Mouse (Mus musculus): ENCODE data around the gene Tspan9. TPM values are rescaled to one million over a fixed set of nuclear protein-coding genes. Genes with fewer than 3 reads are reported as not detected.

Gene Tspan9
- polyA plus RNA-seq, 1 experiment from 2014 or later, result 77.3 TPM

DNA sequence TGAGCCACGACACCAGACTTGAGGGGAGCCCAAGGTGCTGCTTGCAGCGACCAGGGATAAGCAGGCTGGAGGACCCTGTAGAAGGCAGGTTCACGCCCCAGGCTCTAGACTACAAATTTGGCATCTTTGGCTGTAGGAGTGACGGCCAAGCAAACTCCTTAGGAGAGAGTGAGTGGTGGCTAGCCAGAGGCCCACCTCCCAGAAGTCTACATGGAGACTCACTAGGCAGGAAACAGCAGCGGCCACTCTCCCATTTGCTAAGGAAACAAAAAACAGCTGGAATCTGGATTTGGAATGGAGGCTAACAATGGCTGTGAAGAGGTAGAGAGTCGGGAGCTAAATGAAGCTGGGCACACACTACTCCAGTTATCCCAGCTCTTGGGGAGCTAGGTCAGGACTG is 104.8 kb downstream of the Tspan9 start:
- ATAC-seq (ENCODE audit: low FRiP score, low TSS enrichment) (no peak), DNase-seq (ENCODE audit: low spot score) (no peak)
- no peak for TF ChIP-seq CTCF (IDR thresholded peaks at IDR 0.05; ENCODE audit: low read depth)
- TF ChIP-seq EP300 (optimal IDR thresholded peaks at IDR 0.05), result no peak
- no peak overlapping the region for H3K27ac ChIP-seq (replicated peaks)
- no peak overlapping the region for H3K4me2 ChIP-seq (replicated peaks; ENCODE audit: low read depth)
- H3K4me1 ChIP-seq (replicated peaks; ENCODE audit: control insufficient read depth, insufficient read depth), result peaks cover 9% of the 10 kb centered on the region
- no peaks in the 10 kb centered on the region for H3K9me3 ChIP-seq (ENCODE audit: control insufficient read depth, low read length)
- H3K27me3 ChIP-seq (ENCODE audit: control insufficient read depth, insufficient read depth, low read length), result no peaks in the 10 kb centered on the region
- WGBS, result 61% methylated on average over 6 of the region's 6 CpGs
- no peaks in the 10 kb centered on the region for H3K36me3 ChIP-seq (ENCODE audit: control insufficient read depth, insufficient read depth, low read length)
- no peak overlapping the region for H3K9ac ChIP-seq (ENCODE audit: low read length)
- H3K4me3 ChIP-seq (ENCODE audit: low read depth, low read length), result no peak overlapping the region

DNA sequence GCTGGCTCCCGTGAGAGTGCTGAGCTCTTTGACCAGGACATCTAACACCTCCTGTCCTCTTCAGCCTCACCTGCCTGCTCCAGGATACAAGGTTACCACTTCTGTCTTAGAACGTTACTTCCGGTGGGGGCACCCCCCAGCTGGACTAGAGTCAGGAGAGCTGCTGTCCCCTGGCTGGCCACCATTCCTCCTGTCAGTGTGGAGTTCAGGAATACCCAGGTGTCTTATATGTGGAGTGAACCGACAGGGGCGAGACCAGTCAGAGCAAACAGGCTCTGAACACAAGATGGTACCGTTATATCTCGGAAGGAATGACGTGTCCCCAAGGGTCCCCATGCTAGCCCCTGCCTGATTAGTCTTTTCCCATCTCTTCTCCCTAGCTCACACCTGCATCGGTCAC is 106.8 kb downstream of the Tspan9 start:
- 83% methylated on average over 9 of the region's 9 CpGs for WGBS
- no peak overlapping the region for H3K9ac ChIP-seq (ENCODE audit: low read length)
- TF ChIP-seq EP300 (optimal IDR thresholded peaks at IDR 0.05), result no peak
- TF ChIP-seq CTCF (IDR thresholded peaks at IDR 0.05; ENCODE audit: low read depth), result no peak
- no peak for DNase-seq (ENCODE audit: low spot score)
- H3K9me3 ChIP-seq (ENCODE audit: control insufficient read depth, low read length), result no peaks in the 10 kb centered on the region
- H3K36me3 ChIP-seq (ENCODE audit: control insufficient read depth, insufficient read depth, low read length), result no peaks in the 10 kb centered on the region
- no peak overlapping the region for H3K4me3 ChIP-seq (ENCODE audit: low read depth, low read length)
- no peak overlapping the region for H3K27ac ChIP-seq (replicated peaks)
- no peak overlapping the region for H3K4me2 ChIP-seq (replicated peaks; ENCODE audit: low read depth)
- H3K4me1 ChIP-seq (replicated peaks; ENCODE audit: control insufficient read depth, insufficient read depth), result peaks cover 5% of the 10 kb centered on the region; the same call in 1 of the 2 replicates
- no peaks in the 10 kb centered on the region for H3K27me3 ChIP-seq (ENCODE audit: control insufficient read depth, insufficient read depth, low read length)
- ATAC-seq (ENCODE audit: low FRiP score, low TSS enrichment), result no peak

DNA sequence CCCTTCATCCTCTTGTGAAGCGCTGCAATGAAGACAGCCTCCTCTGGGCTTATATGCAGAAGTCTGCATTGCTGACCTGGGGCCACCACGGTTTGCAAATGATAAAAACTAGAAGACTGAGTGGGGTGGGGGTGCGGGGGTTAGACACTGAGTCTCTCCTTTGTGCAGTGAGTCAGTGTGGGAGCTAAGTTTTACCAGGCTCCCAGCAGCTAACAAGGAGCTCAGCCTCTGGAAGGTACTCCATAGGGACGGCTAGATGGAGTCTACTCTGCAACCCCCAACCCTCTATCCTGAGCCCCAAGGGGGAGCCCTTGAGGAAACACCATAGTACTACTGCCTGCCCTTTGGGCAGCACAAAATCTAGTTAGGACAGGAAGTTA is 107.5 kb downstream of the Tspan9 start:
- Histone ChIP-seq H3K36me3 (ENCODE audit: control insufficient read depth, insufficient read depth, low read length) (no peaks in the 10 kb centered on the region), H3K9me3 (ENCODE audit: control insufficient read depth, low read length) (no peaks in the 10 kb centered on the region), H3K4me2 (replicated peaks; ENCODE audit: low read depth) (peak overlapping the region; percentile 82), H3K4me1 (replicated peaks; ENCODE audit: control insufficient read depth, insufficient read depth) (peaks cover 5% of the 10 kb centered on the region; the same call in 1 of the 2 replicates), H3K27ac (replicated peaks) (peak overlapping the region; percentile 40; the same call in 1 of the 2 replicates), H3K9ac (ENCODE audit: low read length) (no peak overlapping the region; the same call in 1 of the 2 replicates), H3K27me3 (ENCODE audit: control insufficient read depth, insufficient read depth, low read length) (no peaks in the 10 kb centered on the region), H3K4me3 (ENCODE audit: low read depth, low read length) (peak overlapping the region; percentile 53)
- TF ChIP-seq EP300 (optimal IDR thresholded peaks at IDR 0.05) (no peak), CTCF (IDR thresholded peaks at IDR 0.05; ENCODE audit: low read depth) (peak; percentile 52)
- WGBS, result 13% methylated on average over 4 of the region's 4 CpGs
- no peak for ATAC-seq (ENCODE audit: low FRiP score, low TSS enrichment)
- DNase-seq (ENCODE audit: low spot score), result no peak

DNA sequence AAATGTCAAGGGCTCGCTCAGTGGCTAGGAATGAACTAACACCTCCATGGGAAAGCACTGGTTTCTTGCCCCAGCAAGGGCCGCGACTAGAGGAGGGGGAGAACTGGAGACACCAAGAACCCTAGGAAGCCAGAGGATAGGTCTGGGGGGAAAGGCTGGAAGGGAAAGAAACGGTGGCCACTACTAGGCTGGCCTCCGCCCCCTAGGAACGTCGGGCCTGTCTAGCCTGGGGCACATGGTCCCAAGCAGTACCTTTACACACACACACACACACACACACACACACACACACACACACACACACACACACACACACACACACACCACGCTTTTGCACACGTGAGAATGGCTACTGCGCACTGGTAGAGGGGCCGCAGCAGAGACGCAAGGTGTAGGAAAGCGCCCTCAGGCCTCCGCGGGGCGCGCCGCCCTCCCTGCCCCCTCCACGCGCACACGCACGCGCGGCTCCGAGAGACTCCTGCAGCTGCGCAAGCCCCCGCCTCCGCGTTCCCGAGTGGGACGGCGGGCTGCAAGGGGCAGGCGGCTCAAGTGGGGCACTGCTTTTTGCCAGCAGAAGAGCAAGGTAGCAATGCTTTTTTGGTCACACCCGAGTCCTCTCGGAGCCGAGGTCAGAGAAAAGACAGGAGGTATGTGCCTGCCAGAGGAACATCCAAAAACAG is 108.0 kb downstream of the Tspan9 start:
- Histone ChIP-seq H3K4me2 (replicated peaks; ENCODE audit: low read depth) (peak overlapping the region; percentile 82), H3K27ac (replicated peaks) (peak overlapping the region; percentile 80), H3K27me3 (ENCODE audit: control insufficient read depth, insufficient read depth, low read length) (no peaks in the 10 kb centered on the region), H3K36me3 (ENCODE audit: control insufficient read depth, insufficient read depth, low read length) (no peaks in the 10 kb centered on the region), H3K4me3 (ENCODE audit: low read depth, low read length) (peak overlapping the region; percentile 53), H3K4me1 (replicated peaks; ENCODE audit: control insufficient read depth, insufficient read depth) (peaks cover 5% of the 10 kb centered on the region; the same call in 1 of the 2 replicates), H3K9ac (ENCODE audit: low read length) (peak overlapping the region; percentile 45; the same call in 1 of the 2 replicates), H3K9me3 (ENCODE audit: control insufficient read depth, low read length) (no peaks in the 10 kb centered on the region)
- TF ChIP-seq CTCF (IDR thresholded peaks at IDR 0.05; ENCODE audit: low read depth) (no peak), EP300 (optimal IDR thresholded peaks at IDR 0.05) (no peak)
- WGBS, result under 1% methylated on average over 29 of the region's 36 CpGs
- DNase-seq (ENCODE audit: low spot score), result peak; percentile 37
- ATAC-seq (ENCODE audit: low FRiP score, low TSS enrichment), result 0 out of 2 replicates have a peak, but pooled peaks have one; percentile 25

DNA sequence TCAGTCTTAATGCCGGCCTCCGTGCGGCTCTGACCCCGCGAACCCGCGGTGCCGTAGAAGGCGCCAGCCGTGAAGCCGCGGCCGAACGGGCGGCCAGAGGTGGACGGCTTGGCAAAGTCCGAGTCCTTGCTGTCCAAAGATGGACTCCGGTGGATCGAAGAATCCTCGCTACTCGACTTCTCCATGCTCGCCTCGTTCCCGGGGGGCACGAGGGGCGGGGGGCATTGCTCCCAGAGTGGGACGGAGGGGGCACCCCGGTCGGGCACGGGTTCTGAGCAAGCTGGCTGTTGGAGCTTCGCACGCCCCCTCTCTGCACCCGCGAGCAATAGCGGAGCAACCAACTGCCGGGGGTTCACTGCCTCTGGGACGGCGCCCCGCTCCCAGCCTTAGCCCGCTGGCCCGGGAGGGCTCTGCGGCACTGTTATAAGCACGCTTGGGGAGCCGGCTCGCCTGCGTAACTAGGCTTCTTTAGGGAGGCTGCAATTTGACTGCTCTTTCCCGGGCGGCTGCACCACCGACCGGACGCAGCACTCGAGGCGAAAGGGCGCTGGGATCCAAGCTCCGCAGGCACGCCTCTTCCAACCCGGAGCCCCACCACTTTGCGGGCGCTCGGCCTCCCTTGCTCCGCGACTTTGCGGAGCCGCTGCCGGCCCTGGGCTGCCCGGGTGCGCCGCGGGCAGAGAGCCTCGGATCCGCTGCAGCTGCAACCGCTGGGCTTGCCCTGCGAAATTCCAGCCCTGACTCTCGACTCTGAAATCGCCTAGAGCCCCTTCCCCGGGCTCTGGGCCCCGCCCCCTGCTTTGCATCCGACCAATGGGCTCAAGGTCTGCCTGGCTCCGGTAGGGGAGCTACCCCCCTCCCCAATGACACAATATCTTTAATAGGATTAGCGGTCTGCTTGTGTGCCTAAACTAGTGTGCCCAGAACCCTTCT is 108.8 kb downstream of the Tspan9 start:
- no peak for TF ChIP-seq EP300 (optimal IDR thresholded peaks at IDR 0.05)
- peak; percentile 55 for TF ChIP-seq CTCF (IDR thresholded peaks at IDR 0.05; ENCODE audit: low read depth)
- 7% methylated on average over 78 of the region's 80 CpGs for WGBS
- H3K9me3 ChIP-seq (ENCODE audit: control insufficient read depth, low read length), result no peaks in the 10 kb centered on the region
- H3K4me3 ChIP-seq (ENCODE audit: low read depth, low read length), result peak overlapping the region; percentile 53
- H3K36me3 ChIP-seq (ENCODE audit: control insufficient read depth, insufficient read depth, low read length), result no peaks in the 10 kb centered on the region
- H3K27ac ChIP-seq (replicated peaks), result peak overlapping the region; percentile 80
- peak overlapping the region; percentile 64 for H3K9ac ChIP-seq (ENCODE audit: low read length)
- H3K4me1 ChIP-seq (replicated peaks; ENCODE audit: control insufficient read depth, insufficient read depth), result peaks cover 5% of the 10 kb centered on the region; the same call in 1 of the 2 replicates
- DNase-seq (ENCODE audit: low spot score), result peak; percentile 54
- H3K4me2 ChIP-seq (replicated peaks; ENCODE audit: low read depth), result peak overlapping the region; percentile 82
- H3K27me3 ChIP-seq (ENCODE audit: control insufficient read depth, insufficient read depth, low read length), result no peaks in the 10 kb centered on the region
- ATAC-seq (ENCODE audit: low FRiP score, low TSS enrichment), result peak; percentile 56; the same call in 1 of the 2 replicates
